Mouse (Mus musculus): Measurements from ENCODE around the gene Krtap7-1.

Gene Krtap7-1

DNA sequence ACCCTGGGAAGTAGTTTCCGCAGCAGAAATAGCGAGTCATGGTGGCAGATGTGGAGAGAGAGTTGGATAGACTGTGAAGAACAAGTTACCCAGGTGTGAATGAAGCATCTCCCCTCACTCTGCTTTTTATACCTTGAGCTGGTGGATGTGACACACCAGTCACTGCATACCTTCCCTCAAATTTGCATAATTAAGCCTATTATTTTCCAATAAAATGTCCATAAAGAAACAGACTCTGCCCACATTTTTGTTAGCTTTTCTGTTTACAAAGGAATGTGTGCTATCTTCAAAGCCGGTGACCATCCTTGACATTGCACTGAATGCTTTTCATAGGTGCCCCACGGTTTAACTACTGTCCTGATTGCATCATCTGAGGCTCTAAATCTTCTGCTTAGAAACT lies at the start of gene Krtap7-1:
Gene Krtap7-1 (minus strand): TSS at position 101 of the 400 bp plus-strand sequence.
- DNase-seq (ENCODE audit: low spot score in 2 of 2) = no peak

DNA sequence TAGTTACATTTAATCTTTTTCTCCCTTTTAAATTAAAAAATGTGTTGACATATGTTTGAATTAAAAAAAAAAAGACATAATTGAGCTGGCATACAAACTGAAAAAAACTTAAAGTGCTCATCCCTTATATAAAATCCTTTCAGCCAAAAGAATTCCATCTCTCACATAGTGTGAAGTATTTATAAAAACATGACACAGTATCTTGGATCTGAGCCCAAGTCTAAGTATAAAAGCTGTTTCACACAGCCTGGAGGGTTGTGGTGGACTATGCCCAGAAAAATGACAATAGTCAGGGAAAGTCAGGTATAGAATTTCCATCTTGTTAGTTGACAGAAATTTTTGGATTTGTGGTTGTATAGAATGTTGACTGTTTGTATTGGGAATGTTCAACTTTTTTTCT lies 42.2 kb upstream of the Krtap7-1 start:
- DNase-seq (ENCODE audit: low spot score in 2 of 2) = no peak

DNA sequence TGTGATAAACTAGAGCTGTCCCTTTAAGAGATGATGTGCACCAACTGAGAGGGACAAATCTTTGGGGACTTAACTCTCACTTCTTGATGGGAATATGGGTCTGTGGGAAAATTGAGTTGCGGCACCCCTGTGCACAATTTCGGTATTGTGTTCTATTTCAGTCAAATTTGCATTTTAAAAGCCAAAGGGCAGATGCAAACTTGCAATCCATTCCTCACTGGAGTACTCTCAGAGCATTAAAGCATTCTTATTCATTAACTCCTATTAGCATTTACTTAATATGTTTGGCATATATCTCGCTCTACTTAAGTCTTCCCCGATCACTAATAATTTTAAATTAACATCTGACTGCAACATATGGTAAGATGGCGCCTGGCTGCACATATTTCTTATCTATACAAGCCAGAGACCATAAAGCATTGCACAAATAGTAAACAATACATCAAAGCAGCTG lies 29.9 kb upstream of the Krtap7-1 start:
- no peak for DNase-seq (ENCODE audit: low spot score in 2 of 2)

DNA sequence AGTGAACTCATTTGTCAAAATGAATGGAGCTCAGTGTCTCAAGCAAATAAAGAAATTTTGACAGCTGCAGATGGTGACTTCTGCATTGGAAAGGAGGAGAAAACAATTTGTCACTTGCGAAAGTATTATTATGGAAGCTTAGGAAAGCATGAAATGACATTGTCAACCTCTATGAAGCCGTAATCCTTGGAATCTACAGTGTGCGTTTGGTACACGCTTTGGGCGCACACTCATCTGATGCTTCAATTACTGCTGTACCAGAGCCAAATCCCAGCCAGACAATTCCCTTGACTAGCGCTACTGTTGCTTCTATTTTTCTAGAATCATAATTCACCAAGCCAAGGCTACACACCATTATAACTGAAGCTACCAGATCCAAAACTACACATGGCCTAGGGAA lies 29.2 kb upstream of the Krtap7-1 start:
- DNase-seq (ENCODE audit: low spot score in 2 of 2) = no peak

DNA sequence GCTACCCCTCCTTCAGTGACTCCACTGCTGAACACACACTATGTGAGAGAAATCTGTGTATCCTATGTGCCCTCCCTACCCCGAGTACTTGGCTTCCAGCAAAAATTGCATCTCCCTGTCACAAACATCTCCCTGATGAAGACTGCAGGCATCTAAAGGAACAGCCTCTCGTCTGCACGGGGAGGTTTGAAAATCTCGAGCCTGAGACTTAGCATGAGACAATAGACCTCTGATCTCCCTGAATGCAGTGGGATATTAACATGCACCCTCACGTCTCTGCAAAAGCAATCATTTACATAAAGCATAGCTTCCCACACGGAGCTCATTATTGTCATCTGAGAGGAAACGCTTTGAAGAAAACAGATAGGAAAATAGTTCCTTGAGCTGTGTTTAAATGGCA lies 22.4 kb upstream of the Krtap7-1 start:
- DNase-seq (ENCODE audit: low spot score in 2 of 2) = no peak

DNA sequence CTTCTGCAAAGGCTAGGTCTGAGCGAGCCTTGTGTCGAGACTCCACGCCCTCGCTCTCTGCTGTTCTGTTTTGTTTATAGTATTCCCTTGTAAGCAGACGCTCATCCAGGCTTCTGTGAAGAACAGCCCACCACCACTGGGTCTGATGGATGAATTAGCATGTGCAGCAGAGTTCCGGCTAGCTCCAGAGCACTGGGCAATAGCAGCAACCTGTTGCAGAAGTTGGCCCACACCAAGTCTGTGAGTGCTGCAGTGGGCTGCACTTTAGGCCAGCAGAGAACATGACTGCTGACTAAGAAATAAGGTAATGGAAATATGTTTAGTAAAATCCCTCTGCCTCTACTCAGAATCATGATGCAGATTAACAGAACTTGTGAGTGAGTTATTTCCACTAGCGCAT lies 21.7 kb upstream of the Krtap7-1 start:
- no peak for DNase-seq (ENCODE audit: low spot score in 2 of 2)

DNA sequence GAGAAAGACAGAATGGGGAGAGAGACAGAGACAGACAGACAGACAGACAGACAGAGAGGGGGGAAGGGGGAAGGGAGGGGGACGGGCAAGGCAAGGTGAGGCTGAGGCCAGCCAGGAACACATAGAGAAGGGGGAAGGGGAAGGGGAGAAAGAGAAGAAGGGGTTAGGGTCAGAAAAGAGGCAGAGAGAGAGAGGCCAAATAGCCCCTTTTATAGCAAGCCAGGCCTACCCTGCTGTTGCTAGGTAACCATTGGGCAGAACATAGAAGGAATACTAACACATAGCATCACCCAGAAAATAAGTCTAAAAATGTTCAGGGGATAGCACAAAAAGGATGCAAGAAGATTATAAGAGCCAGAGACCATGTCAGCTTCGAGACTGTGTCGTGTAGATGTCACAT lies 20.3 kb upstream of the Krtap7-1 start:
- DNase-seq (ENCODE audit: low spot score in 2 of 2) = no peak

DNA sequence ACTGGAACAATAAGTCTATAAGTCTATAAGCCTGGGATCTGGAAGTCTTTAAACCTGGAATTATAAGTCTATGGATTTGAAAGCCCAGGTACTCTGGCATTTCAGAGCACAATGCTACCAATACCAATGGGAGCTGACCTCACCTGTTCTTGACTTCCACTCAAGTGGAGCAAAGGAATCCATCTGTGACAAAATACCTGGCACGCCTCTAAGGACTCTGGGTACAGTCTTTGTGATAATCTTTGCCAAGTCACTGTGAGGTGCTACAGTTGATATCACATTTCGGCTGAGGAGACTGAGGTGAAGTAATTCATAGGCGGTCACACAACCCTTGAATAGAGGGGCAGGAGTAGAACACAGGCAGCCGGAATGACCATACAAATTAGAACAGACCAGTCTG lies 12.9 kb upstream of the Krtap7-1 start:
- DNase-seq (ENCODE audit: low spot score in 2 of 2) = no peak

DNA sequence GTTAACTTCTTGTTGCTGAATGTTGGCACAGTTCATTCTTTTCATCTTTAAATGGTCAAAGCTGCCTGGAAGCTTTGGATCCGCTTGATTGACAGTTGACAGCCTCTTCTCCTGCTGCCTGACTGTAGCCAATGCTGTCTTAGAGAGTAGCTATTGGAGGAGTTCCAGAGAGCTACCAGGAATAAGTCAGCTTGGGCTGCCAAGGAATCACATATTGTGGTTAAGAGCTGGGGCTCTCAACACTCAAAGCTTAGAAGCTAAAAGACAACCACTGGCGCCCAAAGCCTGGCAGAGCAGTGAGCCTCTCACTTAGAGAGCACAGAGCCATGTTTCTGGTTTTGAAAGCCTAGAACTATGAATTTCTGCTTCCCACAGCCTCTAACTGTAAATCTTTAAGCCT lies 12.4 kb upstream of the Krtap7-1 start:
- DNase-seq (ENCODE audit: low spot score in 2 of 2) = no peak

DNA sequence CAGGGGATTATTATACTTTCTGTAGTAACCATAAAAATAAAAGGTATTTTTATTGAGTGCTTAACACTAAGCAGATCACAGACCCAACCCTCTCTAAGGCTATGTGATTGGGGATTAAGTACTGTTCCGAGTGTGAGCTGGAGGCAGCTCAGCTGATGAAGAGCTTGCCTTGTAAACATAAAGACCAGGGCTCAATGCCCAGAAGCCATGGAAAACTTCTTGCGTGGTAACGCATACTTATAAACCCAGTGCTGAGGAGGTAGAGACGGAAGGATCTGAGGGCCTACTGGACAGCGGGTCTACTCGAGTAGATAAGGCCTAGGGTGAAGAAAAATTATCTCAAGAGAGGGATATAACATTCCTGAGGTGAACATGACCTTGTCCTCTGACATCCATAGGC lies 12.0 kb upstream of the Krtap7-1 start:
- no peak for DNase-seq (ENCODE audit: low spot score in 2 of 2)

DNA sequence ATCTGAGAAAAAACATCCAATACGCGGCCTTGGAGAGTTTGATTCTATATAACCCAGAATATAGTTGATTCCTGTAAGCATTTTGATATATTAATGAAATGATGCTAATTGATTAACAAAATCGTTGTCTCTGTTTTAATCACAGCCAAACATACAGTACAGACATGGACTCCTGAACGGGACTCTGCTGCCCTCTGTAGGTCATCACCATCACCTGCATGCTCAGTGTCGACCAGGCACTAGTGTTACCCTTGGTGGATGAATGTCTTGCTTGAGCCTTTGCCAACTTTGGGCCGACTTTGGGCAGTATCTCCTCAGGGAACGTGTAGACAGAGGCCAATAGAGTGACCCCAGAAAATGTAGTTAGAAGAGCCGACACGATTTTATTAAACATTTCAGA lies 9.5 kb upstream of the Krtap7-1 start:
- DNase-seq (ENCODE audit: low spot score in 2 of 2) = no peak

DNA sequence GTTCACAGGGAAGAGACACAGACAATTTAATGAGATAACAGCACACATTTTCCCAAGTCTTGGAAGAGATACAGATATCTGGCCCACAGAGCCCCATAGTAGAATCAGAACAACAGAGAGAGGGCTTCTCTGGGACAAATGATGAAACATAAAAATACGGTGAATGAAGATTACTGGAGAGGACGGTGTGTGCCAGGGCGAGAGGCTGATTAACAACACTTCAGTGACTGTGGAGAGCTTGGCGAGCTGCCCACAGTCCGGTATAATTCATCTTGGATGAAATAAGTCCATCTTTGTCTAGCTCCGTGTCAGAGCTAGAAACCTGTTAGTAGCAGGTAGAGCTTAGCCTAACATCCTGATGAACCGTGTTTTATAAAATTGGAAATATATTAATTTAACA lies 5.3 kb upstream of the Krtap7-1 start:
- DNase-seq (ENCODE audit: low spot score in 2 of 2) = no peak

DNA sequence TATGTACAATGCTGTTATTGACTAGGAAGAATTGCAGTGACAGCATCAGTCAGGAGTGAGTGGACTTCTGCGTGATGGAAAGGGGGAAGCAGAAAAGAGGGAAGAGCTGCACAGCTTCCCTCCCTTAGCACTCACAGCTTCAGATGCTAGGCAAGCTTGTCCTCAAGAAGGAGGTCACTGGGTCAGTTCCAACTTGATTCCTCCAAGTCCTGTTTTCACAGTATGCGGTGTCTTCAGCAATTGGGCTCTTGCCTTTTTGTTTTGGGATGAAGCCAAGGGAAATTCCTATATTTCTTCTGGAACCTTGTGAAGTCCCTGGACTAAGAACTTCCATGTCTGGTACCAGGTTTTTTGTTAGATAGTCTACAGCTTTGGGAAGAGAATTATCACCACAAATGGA lies 4.6 kb downstream of the Krtap7-1 start:
- no peak for DNase-seq (ENCODE audit: low spot score in 2 of 2)

DNA sequence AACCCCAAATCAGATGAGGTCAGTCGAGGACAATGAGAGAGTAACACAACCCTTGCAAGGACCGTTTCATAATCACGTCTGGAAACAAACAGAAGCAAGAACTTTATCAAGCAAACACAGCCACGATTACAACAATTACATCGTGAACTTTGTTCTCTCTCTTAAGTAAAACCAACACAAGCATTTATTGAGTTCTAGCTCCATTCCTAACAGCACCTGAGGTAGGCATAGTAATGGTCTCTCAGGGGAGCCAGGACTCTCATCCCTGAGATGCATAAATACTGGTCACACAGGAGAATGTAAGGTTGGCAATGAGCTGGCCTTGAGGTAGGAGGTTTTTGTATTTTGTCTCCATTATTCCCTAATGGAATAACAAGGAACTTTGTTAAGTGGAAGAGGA lies 6.3 kb downstream of the Krtap7-1 start:
- DNase-seq (ENCODE audit: low spot score in 2 of 2) = no peak

DNA sequence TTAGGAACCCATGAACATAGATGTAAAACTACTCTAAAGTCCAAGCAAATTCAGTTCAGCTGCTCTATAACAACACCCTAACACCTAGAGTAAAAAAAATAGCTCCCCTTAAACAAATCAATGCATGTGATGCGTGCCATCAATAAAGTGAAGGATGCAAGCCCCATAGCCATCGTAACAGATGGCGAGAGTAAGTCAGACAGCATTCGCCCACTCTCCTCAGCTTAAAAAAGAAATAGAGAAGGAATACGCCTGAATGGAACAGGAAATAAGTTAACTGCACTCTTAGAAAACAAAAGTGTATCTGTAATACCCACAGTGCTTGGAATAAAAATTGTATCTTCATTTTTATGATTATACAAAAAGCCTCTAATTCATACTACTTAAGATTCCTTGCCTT lies 11.1 kb downstream of the Krtap7-1 start:
- DNase-seq (ENCODE audit: low spot score in 2 of 2) = no peak

DNA sequence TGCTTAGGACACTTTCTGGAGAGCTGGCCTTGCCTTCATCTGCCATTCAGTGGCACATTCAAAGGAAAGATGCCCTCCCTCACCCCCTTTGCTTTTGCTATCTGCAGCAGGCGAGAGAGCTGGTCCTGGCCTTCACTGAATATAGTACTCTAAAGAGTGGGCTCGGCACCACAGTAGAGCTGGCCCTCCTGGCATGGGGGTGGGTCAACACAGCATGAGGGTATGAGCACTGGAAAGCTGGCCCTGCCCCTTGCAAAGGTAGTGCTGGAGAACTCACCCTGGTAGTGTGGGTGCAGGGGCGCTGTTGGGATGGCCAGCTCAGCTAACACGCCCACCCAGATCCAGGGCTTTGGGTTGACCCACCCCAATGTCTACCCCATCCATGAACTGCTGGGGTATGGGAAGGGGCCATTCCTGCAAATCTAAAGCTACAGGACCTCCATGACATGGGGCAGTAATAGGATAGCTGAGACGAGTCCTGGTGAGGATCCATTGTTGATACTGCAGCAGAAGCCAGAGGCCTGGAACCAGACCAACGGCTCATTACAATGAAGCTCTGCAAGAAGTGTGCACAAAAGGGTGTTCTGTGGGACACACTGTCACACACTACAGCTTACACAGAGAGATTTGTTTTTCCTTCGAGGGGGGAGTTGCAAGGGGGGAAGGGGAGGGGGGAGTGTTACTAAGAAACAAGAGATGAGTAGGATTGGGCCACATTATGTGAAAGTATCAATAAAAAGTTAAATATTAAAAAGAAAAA lies 12.5 kb downstream of the Krtap7-1 start:
- DNase-seq (ENCODE audit: low spot score in 2 of 2) = no peak

DNA sequence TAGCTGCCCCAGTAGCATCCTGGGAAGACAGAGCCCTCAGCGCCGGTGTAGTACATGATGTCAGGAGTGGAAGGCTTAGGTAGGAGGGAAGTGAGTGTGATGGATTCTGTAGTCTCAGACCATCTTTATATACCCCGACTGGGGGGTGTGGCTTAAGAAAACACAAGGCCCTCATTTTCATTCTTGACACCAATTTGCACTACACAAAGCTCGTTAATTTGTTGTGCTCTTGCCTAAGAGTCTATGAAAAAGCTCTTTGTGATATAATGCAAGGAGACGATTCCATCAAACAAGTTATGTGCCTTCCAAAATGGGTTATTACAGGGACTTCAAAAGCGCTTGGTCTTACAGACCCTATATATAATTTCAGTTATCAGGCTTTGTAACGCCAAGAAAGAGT lies 20.3 kb downstream of the Krtap7-1 start, which contains the start of gene Krtap8-1:
Gene Krtap8-1 (minus strand): TSS at position 101 of the 400 bp plus-strand sequence.
- no peak for DNase-seq (ENCODE audit: low spot score in 2 of 2)

DNA sequence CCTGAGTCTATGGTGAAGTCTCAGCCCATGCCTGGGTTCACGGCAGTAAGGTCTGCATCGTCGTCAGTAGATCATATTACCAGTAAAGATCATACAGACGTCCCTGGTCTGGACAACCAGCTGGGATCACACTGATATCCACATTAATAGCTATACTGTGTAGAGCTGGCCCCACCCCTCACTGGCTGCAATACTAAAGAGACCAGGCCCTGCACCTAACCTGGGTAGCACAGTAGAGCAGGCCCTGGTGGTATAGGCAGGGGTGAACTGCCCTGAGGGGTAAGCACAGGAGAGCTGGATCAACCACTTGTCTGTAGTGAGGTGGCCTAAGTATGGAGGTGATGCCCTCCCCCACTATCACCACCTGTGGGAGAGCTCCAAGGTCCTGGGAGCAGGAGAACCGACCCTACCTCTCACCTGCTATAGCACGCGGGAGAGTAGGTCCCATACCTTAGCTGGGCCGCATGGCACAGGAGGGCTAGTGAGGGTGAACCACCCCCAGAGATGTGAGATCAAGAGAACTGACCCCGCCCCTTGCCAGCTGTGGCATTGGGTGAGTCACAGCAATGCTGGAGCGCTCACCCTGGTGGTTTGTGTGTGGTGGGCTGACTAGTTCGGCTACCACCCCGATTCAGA lies 30.3 kb downstream of the Krtap7-1 start:
- DNase-seq (ENCODE audit: low spot score in 2 of 2) = no peak

DNA sequence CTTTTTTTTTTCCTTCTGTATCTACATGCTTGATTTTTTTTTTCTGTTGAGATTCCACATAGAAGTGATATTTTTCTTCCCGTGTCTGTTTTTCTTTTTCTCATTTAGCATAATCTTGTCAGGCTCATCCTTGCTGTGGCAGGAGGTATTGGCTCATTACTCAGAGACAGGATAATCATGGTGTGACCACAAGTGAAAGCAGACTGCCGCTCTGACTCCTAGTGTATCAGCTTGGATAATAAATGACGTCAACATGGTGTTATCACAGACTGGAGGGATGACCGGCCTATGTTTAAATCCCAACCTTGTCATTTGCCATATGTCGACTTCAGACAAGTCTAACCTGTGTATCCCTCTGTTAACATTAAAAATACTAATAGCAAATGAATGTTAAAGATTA lies 46.9 kb downstream of the Krtap7-1 start:
- no peak for DNase-seq (ENCODE audit: low spot score in 2 of 2)

Measured in natural killer cell, adult 2 months (primary cell).